Mouse (Mus musculus): ENCODE measurements at regions not wholly inside any gene's neighbourhood (a gene's known extent, or its start where the extent isn't known, plus 50 kb on each side); places are given as distances from the start of the nearest gene placed in this dataset.

- TF ChIP-seq CTCF (IDR thresholded peaks at IDR 0.05; ENCODE audit: low read depth, low read length) (no peak), POLR2A (IDR thresholded peaks at IDR 0.05; ENCODE audit: borderline replicate concordance, low read depth, low read length) (no peak)
Measured at GRCm38 (mm10) chr3:118425748-118426147, 136.2 kb upstream of the Dpyd start.

Measured in bone marrow macrophage, adult 2 months (primary cell).